Mouse (Mus musculus): Measurements from ENCODE around the gene Col6a3. TPM values are rescaled to one million over a fixed set of nuclear protein-coding genes. Genes with fewer than 3 reads are reported as not detected.

Gene Col6a3
- polyA plus RNA-seq, 1 experiment: 38.6 TPM

DNA sequence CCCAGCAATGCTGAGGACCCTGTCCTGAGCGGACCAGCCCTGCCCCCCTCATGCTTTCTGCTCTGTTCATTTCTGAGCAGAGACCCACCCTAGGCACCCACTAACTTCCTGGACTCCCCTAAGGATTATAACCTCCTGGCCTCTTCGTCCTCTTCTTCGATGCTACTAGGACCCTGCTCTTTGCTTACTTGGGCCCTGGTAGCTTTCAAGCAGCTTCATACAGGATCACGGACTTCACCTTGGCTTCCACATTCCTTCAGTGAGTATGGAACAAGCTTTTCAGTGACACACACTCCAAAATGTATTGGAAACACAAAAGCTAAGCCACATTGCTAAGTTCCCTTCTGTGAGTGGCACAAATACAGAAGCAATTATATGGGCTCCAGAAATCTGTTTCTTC is 52.8 kb downstream of the Col6a3 start:
- no peak overlapping the region for H3ac ChIP-seq (ENCODE audit: control insufficient read depth, insufficient read length, low read depth)
- no peak overlapping the region for H3K4me3 ChIP-seq (ENCODE audit: insufficient read depth, poor library complexity, severe bottlenecking)
- no peaks in the 10 kb centered on the region for H3K79me2 ChIP-seq (ENCODE audit: control insufficient read depth, insufficient read depth)
- no peaks in the 10 kb centered on the region for H3K79me3 ChIP-seq (ENCODE audit: low read depth)
- no peak for TF ChIP-seq USF1 (IDR thresholded peaks at IDR 0.05; ENCODE audit: low read depth)
- TF ChIP-seq MAX (IDR thresholded peaks at IDR 0.05): no peak
- TF ChIP-seq MYOD1 (IDR thresholded peaks at IDR 0.05; ENCODE audit: control insufficient read depth, insufficient read length, low read depth): no peak
- no peak for TF ChIP-seq CTCF (IDR thresholded peaks at IDR 0.05; ENCODE audit: control insufficient read depth, insufficient read depth, insufficient read length)
- TF ChIP-seq FOSL1 (IDR thresholded peaks at IDR 0.05; ENCODE audit: insufficient read depth, low read length, poor library complexity, severe bottlenecking): no peak
- no peak for TF ChIP-seq MYOG (IDR thresholded peaks at IDR 0.05; ENCODE audit: control insufficient read depth, extremely low read depth, insufficient read length)
- no peak for TF ChIP-seq CEBPB (IDR thresholded peaks at IDR 0.05; ENCODE audit: low read depth)
- H3K27me3 ChIP-seq (ENCODE audit: control insufficient read depth, insufficient read depth, insufficient read length): no peaks in the 10 kb centered on the region
- H3K36me3 ChIP-seq (ENCODE audit: control insufficient read depth, insufficient read depth): peaks cover 58% of the 10 kb centered on the region

DNA sequence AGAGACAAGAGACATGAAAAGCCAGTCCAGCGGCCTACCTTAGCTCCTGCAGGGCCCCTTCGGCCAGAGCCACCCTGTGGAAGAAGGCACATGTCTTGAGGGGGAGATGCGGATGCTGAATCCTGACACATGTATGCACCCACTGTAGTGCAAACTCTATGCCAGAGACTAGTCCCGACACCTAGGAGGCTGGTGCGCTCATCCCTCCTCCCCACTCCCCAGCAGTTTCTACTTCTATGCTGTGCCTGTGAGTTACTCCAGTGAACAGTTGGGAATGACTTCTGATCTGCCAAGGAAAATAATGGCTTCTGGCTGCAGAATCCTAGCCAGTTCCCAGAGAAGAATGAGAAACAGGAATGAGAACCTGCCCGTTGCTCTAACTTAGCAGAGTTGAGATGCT is 54.3 kb downstream of the Col6a3 start:
- no peaks in the 10 kb centered on the region for H3K79me3 ChIP-seq (ENCODE audit: low read depth)
- no peaks in the 10 kb centered on the region for H3K79me2 ChIP-seq (ENCODE audit: control insufficient read depth, insufficient read depth)
- H3K27me3 ChIP-seq (ENCODE audit: control insufficient read depth, insufficient read depth, insufficient read length): no peaks in the 10 kb centered on the region
- no peak for TF ChIP-seq MAX (IDR thresholded peaks at IDR 0.05)
- no peak for TF ChIP-seq FOSL1 (IDR thresholded peaks at IDR 0.05; ENCODE audit: insufficient read depth, low read length, poor library complexity, severe bottlenecking)
- no peak for TF ChIP-seq USF1 (IDR thresholded peaks at IDR 0.05; ENCODE audit: low read depth)
- peaks cover 54% of the 10 kb centered on the region for H3K36me3 ChIP-seq (ENCODE audit: control insufficient read depth, insufficient read depth)
- no peak overlapping the region for H3ac ChIP-seq (ENCODE audit: control insufficient read depth, insufficient read length, low read depth)
- H3K4me3 ChIP-seq (ENCODE audit: insufficient read depth, poor library complexity, severe bottlenecking): no peak overlapping the region

DNA sequence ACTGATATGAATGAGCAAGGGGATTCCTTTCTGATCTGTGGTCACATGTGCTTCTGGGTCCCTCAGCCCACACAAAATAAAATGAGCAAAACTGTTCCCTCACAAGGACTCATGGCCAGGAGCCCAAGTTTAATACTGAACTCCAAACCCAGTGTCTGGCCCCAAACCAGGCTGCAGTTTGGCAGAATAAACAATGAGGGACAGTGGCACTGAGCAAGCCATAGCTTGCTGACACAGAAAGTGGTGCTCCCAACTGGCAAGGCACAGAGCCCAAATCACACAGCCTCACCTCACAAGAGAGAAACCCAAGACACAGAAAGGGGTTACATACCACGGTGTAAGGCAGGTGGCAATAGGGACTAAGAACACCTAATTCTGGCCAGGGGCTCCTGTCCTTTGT is 63.3 kb downstream of the Col6a3 start:
- H3K27me3 ChIP-seq (ENCODE audit: control insufficient read depth, insufficient read depth, insufficient read length): no peaks in the 10 kb centered on the region
- no peak overlapping the region for H3K4me3 ChIP-seq (ENCODE audit: insufficient read depth, poor library complexity, severe bottlenecking)
- no peaks in the 10 kb centered on the region for H3K79me3 ChIP-seq (ENCODE audit: low read depth)
- H3K79me2 ChIP-seq (ENCODE audit: control insufficient read depth, insufficient read depth): no peaks in the 10 kb centered on the region
- H3ac ChIP-seq (ENCODE audit: control insufficient read depth, insufficient read length, low read depth): no peak overlapping the region
- peaks cover 80% of the 10 kb centered on the region for H3K36me3 ChIP-seq (ENCODE audit: control insufficient read depth, insufficient read depth)
- TF ChIP-seq USF1 (IDR thresholded peaks at IDR 0.05; ENCODE audit: low read depth): no peak
- no peak for TF ChIP-seq CTCF (IDR thresholded peaks at IDR 0.05; ENCODE audit: control insufficient read depth, insufficient read depth, insufficient read length)
- TF ChIP-seq MAX (IDR thresholded peaks at IDR 0.05): no peak
- no peak for TF ChIP-seq MYOG (IDR thresholded peaks at IDR 0.05; ENCODE audit: control insufficient read depth, extremely low read depth, insufficient read length)
- TF ChIP-seq FOSL1 (IDR thresholded peaks at IDR 0.05; ENCODE audit: insufficient read depth, low read length, poor library complexity, severe bottlenecking): no peak
- no peak for TF ChIP-seq CEBPB (IDR thresholded peaks at IDR 0.05; ENCODE audit: low read depth)

DNA sequence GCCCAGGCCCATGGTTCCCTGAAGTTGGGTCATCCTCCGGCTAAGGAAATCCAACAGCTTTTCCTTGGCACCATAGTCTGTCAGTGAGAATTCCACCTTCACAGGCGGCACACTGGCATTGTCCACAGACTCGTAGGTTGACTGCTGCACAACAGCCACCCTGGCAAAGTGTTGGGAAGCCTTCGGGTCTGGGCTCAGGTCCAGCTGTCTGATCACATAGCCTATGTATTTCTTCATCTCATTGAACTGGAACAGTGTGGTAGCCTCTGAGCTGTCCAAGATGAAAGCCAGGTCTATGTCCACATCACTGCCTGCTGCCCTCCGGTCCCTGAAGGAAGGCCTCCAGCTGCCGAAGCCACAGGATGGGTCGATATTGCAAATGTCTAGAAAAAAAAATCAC is 64.7 kb downstream of the Col6a3 start:
- TF ChIP-seq CEBPB (IDR thresholded peaks at IDR 0.05; ENCODE audit: low read depth) (no peak), USF1 (IDR thresholded peaks at IDR 0.05; ENCODE audit: low read depth) (no peak), MYOG (IDR thresholded peaks at IDR 0.05; ENCODE audit: control insufficient read depth, extremely low read depth, insufficient read length) (no peak), MYOD1 (IDR thresholded peaks at IDR 0.05; ENCODE audit: control insufficient read depth, insufficient read length, low read depth) (no peak), FOSL1 (IDR thresholded peaks at IDR 0.05; ENCODE audit: insufficient read depth, low read length, poor library complexity, severe bottlenecking) (no peak), CTCF (IDR thresholded peaks at IDR 0.05; ENCODE audit: control insufficient read depth, insufficient read depth, insufficient read length) (no peak), MAX (IDR thresholded peaks at IDR 0.05) (no peak)
- H3K36me3 ChIP-seq (ENCODE audit: control insufficient read depth, insufficient read depth): peaks cover 79% of the 10 kb centered on the region
- H3K27me3 ChIP-seq (ENCODE audit: control insufficient read depth, insufficient read depth, insufficient read length): no peaks in the 10 kb centered on the region

DNA sequence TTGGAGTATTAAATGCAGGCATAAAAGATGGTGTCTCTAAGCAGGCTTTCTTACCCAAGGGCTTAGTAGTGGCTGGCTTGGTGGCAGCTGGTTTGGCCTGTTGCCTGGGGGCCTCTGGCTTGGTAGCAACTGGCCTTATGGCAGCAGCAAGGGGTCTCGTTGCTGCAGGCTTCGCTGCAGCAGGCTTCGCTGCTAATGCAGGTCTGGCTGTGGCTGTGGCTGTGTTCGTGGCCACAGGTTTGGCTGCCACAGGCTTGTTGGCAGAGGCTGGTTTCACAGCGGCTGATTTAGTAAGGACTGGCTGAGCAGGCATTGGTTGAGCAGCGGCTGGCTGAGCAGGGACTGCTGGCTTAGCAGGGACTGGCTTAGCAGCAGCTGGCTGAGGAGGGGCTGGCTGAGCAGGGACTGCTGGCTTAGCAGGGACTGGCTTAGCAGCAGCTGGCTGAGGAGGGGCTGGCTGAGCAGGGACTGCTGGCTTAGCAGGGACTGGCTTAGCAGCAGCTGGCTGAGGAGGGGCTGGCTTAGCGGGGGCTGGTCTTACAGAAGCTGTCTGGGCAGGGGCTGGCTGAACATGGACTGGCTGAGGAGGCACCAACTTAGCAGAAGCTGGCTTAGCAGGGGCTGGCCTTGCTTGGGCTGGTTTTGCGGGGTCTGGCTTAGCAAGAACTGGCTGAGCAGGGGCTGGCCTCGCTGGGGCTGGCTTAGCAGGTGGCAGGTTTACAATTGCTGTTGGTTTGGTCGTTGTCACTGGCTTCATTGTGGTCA is 68.1 kb downstream of the Col6a3 start:
- H3ac ChIP-seq (ENCODE audit: control insufficient read depth, insufficient read length, low read depth): no peak overlapping the region
- H3K4me3 ChIP-seq (ENCODE audit: insufficient read depth, poor library complexity, severe bottlenecking): no peak overlapping the region
- H3K27me3 ChIP-seq (ENCODE audit: control insufficient read depth, insufficient read depth, insufficient read length): no peaks in the 10 kb centered on the region
- TF ChIP-seq CTCF (IDR thresholded peaks at IDR 0.05; ENCODE audit: control insufficient read depth, insufficient read depth, insufficient read length): no peak
- TF ChIP-seq MAX (IDR thresholded peaks at IDR 0.05): no peak
- TF ChIP-seq MYOD1 (IDR thresholded peaks at IDR 0.05; ENCODE audit: control insufficient read depth, insufficient read length, low read depth): no peak
- no peak for TF ChIP-seq CEBPB (IDR thresholded peaks at IDR 0.05; ENCODE audit: low read depth)
- TF ChIP-seq MYOG (IDR thresholded peaks at IDR 0.05; ENCODE audit: control insufficient read depth, extremely low read depth, insufficient read length): no peak
- no peak for TF ChIP-seq FOSL1 (IDR thresholded peaks at IDR 0.05; ENCODE audit: insufficient read depth, low read length, poor library complexity, severe bottlenecking)
- no peak for TF ChIP-seq USF1 (IDR thresholded peaks at IDR 0.05; ENCODE audit: low read depth)
- no peaks in the 10 kb centered on the region for H3K79me2 ChIP-seq (ENCODE audit: control insufficient read depth, insufficient read depth)
- peaks cover 66% of the 10 kb centered on the region for H3K36me3 ChIP-seq (ENCODE audit: control insufficient read depth, insufficient read depth)
- no peaks in the 10 kb centered on the region for H3K79me3 ChIP-seq (ENCODE audit: low read depth)

More for the DNA sequence above, 64.7 kb downstream of the Col6a3 start:
- Histone ChIP-seq H3ac (ENCODE audit: control insufficient read depth, insufficient read length, low read depth) (no peak overlapping the region), H3K79me2 (ENCODE audit: control insufficient read depth, insufficient read depth) (no peaks in the 10 kb centered on the region), H3K79me3 (ENCODE audit: low read depth) (no peaks in the 10 kb centered on the region), H3K4me3 (ENCODE audit: insufficient read depth, poor library complexity, severe bottlenecking) (no peak overlapping the region)

- Histone ChIP-seq H3ac (ENCODE audit: control insufficient read depth, insufficient read length, low read depth) (no peak overlapping the region), H3K79me3 (ENCODE audit: low read depth) (no peaks in the 10 kb centered on the region), H3K27me3 (ENCODE audit: control insufficient read depth, insufficient read depth, insufficient read length) (no peaks in the 10 kb centered on the region), H3K36me3 (ENCODE audit: control insufficient read depth, insufficient read depth) (peaks cover 50% of the 10 kb centered on the region), H3K79me2 (ENCODE audit: control insufficient read depth, insufficient read depth) (no peaks in the 10 kb centered on the region), H3K4me3 (ENCODE audit: insufficient read depth, poor library complexity, severe bottlenecking) (no peak overlapping the region)
- no peak for TF ChIP-seq MAX (IDR thresholded peaks at IDR 0.05)
- no peak for TF ChIP-seq MYOD1 (IDR thresholded peaks at IDR 0.05; ENCODE audit: control insufficient read depth, insufficient read length, low read depth)
- no peak for TF ChIP-seq CEBPB (IDR thresholded peaks at IDR 0.05; ENCODE audit: low read depth)
- no peak for TF ChIP-seq MYOG (IDR thresholded peaks at IDR 0.05; ENCODE audit: control insufficient read depth, extremely low read depth, insufficient read length)
- TF ChIP-seq CTCF (IDR thresholded peaks at IDR 0.05; ENCODE audit: control insufficient read depth, insufficient read depth, insufficient read length): no peak
- no peak for TF ChIP-seq FOSL1 (IDR thresholded peaks at IDR 0.05; ENCODE audit: insufficient read depth, low read length, poor library complexity, severe bottlenecking)
- TF ChIP-seq USF1 (IDR thresholded peaks at IDR 0.05; ENCODE audit: low read depth): no peak
These were observed 72.6 kb downstream of the Col6a3 start for GRCm38 (mm10) chr1:90771172-90771571.
